Mouse (Mus musculus) heart, postnatal 14 days (tissue): ENCODE measurements around the gene Myo7a. TPM values are rescaled to one million over a fixed set of nuclear protein-coding genes. Genes with fewer than 3 reads are reported as not detected.

Source experiments
- DNase-seq, 2 experiments: peaks; one replicate each; pipeline ENCODE4 v3.0.0; 2021 to 2022
- intact Hi-C: fragments of 180-260 bp; cut with DNase I; formaldehyde crosslinking; loops from one replicate; pipeline ENCODE4 v1.15.1; 2025
- long read RNA-seq, 2 experiments: library from polyadenylated mRNA; stranded (forward); transcript quantifications; one replicate each; pipeline ENCODE4 v2.0.0; 2021
- total RNA-seq, 2 experiments: library from RNA; stranded (reverse); gene quantifications; 2 replicates each; pipeline ENCODE4 v1.2.3; 2021

The Myo7a gene
- 1 to 10 TPM; 5.4 to 6.3 TPM for total RNA-seq
- long read RNA-seq, experiment 1, partial matches to known transcripts, result 5 of 5 reads
- long read RNA-seq, experiment 1, other reads (novel, unspliced or antisense), result 0 of 5 reads
- long read RNA-seq, experiment 2, partial matches to known transcripts, result 4 of 6 reads
- long read RNA-seq, experiment 2, other reads (novel, unspliced or antisense), result 2 of 6 reads

DNA sequence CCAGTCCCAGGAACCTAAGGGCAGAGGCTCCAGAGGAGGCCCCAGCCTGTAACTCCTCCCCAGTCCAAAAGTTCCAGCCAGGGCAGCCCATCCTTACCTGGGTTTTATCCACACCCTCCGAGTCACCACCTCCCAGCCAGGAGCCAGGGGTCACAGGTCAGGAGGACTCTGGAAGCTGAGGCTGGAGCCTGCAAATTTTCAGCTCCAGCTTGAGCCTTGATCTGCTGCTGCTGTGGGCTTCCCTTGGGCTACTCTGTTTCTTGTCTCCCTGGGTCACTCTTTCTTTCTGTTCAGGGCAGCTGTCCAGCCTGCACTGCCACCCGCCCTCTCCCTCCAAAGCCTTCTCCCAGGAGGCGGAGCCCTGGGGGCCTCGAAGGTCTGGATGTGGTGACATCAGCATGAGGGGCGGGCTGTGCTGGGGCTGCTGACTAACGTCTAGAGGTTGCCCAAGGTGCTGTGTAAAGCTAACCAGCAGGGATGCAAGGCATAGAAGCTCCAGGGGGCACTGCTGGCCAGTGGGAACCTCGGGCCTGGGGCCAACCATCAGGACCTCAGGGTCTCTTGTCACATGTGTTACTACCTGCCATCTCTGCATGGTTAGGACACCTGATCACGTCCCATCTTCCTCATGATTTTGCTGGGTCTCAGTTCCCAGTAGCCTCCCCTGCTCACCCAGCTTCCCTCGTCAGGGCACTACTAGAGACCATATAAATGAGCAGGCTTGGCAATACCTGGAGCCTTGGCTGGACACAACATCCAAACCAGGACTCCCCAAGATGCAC lies at the start of gene Myo7a:
TSS of gene Myo7a (minus strand) at position 346 of the 782 bp plus-strand sequence.
- intact Hi-C loops, result loop anchor here (1.0 to 2.0 kb wide), 2 partner anchors 15 to 373 kb away; no protein-coding TSS in a partner anchor
- peak in 1 of 2 experiments; percentile 29 for DNase-seq

DNA sequence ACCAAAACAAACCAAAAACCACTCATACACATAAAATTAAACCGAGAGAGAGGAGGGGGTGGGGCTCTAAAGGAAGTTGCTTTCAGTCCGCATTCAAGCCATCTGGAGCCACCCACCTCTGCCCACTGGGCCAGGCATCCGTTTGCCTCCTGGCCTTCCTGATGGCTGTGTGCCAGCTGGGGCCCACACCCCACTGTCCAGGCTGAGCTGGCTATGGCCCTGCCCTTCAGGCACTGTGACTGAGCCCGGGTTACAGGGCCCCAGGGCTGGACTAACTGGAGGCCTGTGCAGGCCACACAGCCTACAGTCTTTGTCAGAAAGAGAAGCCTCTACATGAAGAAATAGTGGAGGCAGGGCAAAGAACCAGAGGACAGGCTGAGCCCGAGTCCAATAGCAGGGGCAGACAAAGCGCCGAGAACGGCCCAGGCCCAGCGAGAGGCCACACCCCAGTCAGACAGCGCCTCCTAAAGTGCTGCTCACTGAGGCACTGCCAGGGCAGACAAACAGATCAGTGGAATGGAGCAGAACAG lies 45.7 kb upstream of the Myo7a start:
- intact Hi-C loops, result no loop called here
- DNase-seq, result peak in 1 of 2 experiments; percentile 22

DNA sequence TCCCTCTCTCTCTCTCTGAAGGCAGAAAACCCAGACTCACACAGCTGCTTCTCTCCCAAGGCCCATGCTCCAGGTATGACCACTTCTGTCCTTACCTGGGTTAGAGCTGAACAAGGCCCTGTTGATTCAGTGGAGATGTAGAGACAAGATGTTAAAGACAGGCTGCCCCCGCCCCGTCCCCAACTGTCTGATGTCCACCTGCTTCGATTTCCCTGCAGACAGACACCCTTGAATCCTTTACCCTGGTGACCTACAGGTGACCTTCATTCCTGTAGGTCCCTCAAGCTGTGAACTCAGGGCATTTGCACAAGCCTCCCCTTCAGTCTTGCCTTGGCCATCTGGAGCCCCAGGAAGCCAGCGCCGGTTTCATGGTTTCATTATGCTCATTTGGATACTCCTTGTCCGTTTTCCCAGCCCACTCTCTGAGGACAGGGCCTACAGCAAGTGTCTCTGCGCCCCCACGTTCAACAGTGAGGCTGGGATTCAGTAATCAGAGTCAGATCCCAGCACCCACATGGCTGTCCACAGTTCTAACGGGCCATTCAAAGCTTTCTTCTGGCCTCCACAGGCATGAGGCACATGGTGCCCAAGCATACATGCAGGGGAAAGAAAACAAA lies 45.2 kb upstream of the Myo7a start:
- intact Hi-C loops, result no loop called here
- no peak for DNase-seq

DNA sequence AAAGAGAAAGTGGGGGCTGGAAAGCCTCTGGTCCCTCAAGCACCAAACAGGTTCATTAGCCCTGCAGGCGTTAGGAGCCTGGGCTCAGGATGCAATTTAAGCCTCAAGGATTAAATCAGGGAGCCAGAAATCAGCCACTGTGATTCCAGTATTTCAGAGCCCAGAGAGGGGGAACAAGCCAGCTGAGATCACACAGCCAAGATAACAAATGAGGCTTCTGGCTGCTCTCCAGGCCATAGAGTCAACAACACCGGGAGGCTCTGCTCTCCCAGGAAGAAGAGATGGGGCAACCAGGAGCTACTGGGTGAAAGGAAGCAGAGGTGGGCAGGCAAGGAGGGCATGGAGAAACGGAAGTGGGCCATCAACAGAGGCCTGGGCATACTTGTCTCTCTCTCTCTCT lies 44.4 kb upstream of the Myo7a start:
- intact Hi-C loops, result no loop called here
- no peak for DNase-seq

DNA sequence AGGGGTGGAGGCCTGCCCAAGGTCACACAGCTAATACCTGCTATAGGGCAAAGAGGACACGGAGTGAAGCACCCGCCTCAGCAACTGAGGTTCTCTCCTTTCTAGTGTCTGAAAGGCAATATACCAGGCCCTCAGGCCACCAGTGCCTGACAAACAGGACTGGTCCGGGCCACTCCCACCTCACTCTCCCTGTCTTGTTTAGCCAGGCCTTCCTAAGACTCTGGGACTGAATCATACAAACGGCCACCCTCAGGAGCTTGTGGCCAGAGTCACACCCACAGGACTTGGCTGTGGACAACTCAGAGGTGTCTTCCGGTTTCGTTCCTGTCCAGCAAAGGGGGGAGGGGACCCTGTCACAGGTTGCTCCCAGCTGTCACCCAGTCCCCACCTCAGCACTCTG lies 42.9 kb upstream of the Myo7a start:
- no peak for DNase-seq
- intact Hi-C loops, result no loop called here

DNA sequence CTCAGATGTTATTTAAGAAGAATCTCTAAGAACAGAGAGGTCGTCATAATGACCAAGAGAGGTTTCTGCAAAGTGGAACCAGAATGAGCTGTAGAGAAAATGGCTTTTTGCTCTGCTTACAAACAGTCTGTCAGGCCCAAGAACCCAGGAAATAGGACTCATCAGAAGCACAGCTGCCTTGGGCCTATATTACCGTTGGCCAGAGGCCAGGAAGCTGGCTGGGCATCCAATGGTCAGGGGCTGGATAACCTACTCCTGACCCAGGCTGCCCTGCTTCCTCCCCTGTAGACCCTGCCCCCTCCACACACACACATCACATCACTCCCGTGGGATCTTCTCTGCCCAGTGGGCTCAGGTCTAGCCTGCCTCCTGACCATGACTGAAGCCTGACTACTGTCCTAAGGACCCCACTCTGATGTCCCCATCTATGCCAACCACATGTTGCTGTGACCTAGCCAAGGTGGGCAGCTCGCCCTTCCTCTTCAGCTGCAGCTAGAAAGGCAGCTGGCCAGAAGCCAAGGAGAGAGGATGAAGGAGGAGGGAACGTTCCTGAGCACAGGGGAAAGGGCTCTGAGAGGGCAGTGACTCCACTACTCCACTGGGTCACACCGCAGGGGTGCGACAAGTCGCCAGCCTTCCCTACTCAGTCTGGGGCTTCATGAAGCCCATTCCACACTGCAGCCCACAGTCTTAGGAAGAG lies 40.9 kb upstream of the Myo7a start:
- intact Hi-C loops, result no loop called here
- DNase-seq, result peak in 1 of 2 experiments; percentile 46

DNA sequence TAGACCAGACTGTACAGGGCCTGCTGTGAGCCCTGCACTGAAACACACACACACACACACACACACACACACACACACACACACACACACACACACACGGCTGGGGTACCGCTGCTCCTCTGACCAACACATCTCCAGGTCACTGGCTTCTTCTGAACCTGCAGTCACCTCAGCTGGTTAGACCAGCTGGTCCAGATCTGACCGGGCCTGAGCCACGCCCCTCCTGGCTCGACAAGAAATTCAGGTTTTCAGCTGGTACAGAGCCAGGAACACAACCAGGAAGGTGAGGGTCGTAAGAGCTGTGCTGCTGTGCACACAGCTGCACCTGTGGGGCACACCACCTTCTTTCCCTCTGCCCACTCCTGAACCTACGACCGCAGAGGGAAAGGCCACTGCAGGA lies 39.2 kb upstream of the Myo7a start:
- no peak for DNase-seq
- intact Hi-C loops, result no loop called here

DNA sequence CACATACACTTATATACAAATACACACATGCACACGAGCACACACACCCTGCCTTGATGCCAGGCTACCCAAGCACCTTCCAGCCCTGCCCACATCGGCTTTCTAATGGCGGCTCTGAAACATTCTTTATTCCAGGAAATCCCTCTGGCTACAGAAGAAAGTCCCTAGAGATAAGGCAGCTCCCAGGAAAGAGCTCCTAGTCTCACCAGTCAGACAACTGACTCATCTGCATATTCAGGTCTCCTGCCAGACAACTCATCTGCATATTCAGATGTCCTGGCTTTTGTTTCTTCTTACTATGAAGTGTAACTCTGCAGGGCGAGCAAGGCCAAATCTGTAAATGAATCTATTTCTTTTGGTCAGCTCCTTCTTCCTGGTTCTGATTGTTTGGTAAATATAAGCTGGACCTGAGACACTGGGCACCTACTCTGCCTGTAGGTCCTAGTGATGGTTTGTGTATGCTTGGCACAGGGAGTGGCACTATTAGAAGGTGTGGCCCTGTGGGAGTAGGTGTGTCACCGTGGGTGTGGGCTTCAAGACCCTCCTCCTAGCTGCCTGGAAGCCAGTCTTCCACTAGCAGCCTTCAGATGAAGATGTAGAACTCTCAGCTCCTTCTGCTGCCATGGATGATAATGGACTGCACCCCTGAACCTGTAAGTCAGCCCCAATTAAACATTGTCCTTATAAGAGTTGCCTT lies 38.5 kb upstream of the Myo7a start:
- DNase-seq, result no peak
- intact Hi-C loops, result no loop called here

DNA sequence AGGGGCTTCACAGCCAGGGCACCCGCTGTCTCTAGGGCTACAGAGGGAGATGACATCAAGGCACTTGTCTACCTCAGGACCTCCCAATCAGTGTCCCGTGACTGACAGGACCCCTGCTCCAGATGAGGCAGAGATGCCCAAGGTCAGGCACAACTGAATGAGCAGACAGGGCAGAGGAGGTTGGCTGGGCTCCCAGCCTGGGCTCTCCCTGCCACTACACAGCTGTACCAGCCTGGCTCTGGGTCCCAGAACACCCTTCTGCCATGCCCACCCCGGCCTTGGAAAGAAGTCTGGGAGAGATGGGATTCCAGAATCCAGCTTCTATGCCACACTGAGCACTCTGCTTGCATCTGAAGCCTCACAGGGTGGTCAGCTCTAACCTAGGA lies 36.9 kb upstream of the Myo7a start:
- no peak for DNase-seq
- intact Hi-C loops, result no loop called here

DNA sequence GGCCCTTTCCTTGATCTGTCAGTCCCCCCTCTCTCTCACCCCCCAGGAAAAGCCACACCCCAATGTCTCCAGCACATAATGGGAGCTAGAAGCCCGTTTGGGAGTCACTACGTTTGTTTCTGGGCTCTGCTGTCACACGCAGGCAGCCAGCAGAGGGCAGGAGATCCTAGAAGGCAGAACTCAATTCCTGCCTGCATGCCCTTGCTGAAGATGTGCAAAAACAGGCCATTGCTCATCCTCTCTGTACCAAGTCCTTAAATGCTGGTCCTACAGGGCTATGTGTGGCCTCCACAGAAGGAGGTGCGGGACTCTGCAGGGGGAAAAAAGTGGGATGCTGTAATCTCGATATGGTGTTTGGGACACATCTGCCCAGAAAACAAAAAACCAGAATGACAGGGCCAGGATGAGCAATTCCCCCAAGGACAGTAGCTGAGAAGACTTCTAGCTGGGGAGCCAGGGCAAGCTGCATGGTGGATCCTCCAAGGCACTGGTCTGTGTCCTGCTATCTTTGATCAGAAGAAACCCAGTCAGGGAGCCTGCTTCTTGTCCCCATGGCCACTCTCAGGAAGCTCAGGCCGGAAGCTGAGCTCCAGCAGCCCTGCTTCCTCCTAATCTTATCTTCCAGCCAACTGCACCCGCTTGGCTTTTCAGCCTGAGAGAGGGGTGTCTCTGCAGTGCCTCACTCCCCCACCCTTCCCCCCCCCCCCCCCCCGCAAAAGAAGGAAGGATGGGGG lies 36.4 kb upstream of the Myo7a start:
- intact Hi-C loops, result loop anchor here (1.0 to 2.0 kb wide), 2 partner anchors 37 to 185 kb away; no protein-coding TSS in a partner anchor
- DNase-seq, result peak; percentile 75 to 83

DNA sequence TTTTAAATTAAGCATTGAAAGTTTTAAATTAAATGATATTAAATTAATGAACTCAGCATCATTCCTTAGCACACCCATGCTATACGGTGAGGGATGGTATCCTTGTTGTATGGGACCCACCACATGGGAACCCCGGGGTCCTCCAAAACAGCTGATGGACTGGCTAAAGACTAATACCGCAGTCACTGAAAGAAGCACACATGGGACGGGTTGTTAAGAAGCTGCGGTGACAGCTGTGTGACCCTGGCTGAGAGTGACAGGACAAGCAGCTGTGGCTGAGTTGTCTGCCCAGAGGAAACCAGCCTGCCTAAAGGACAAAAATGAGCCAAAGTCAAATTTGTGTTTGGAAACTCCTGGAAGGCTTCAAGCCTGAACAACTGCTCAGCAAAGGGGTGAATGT lies 34.6 kb upstream of the Myo7a start:
- DNase-seq, result no peak
- intact Hi-C loops, result loop anchor here (2.0 kb wide), 1 partner anchor 187 kb away; no protein-coding TSS in a partner anchor

DNA sequence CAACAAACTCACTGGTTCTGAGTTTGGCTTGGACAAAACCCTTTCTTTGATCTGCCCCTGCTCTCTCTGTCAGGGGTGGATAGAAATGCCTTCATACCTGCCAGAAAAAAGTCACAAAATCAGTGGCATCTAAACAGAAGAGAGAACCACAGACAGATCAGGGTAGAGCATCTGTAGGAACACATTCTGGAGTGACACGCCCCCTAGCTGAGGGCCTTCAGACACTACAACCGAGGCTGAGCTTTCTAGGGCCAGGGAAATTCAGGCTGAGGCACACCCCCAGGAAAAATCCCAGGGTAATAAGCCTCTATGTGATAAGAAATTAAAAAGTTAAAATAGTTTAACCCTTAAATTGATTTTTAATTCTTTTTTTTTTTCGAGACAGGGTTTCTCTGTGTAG lies 34.0 kb upstream of the Myo7a start:
- intact Hi-C loops, result no loop called here
- DNase-seq, result no peak

DNA sequence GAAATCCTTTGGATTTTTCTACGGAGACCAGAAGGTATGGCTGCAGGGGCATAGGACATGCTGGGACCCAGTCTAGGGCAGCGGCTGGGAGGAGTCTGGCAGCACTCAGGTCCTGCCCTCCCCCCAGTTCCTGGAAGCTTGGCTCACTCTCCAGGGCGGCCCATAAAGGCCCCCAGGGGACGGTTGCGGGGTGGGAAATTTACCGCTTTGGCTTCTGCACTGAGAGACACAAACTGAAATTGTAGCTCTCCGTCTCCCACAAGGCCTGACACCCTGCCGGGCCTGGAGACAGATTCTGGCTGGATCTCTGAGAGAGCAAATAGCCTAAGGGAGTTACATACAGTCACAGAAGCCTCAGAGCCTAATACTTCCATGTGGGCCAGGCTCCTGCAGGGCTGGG lies 33.1 kb upstream of the Myo7a start:
- DNase-seq, result peak; percentile 21 to 24
- intact Hi-C loops, result no loop called here

DNA sequence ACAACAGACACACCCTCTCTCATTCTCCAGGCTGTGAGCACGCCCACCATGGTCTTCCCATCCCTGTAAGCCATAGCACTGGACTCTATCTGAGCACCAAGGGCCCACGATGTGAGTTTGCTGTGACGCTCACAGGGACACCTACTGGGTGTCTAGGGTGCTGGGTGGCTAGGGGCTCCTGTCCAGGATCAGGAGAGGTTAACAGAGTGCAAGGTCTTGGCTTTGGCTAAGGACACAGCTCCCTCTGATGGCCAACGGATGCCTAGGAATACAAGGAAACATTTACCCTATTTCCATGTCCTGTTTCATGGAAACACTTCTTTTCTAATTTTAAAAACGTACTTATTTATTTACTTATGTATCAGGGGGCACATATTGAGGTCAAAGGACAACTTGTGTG lies 31.2 kb upstream of the Myo7a start:
- no peak for DNase-seq
- intact Hi-C loops, result no loop called here

DNA sequence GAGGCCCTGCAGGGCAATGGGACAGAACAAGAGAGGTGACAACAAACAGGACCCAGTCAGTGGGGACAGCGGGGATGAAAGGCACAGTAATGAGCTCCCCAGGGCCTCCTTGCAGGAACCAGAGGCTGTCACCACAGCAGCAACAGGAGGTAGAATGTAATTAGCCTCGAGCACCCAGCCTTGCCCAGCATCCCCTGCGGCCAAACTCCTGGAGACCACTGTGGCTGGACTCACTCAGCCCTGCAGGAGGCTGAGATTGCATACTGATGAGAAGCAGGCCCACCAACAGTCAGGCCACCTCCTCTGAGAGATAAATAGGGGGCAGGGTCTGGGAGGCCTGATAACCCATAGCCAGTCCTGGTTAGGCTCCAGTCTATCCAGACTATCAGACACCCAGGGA lies 30.5 kb upstream of the Myo7a start:
- intact Hi-C loops, result no loop called here
- DNase-seq, result no peak

DNA sequence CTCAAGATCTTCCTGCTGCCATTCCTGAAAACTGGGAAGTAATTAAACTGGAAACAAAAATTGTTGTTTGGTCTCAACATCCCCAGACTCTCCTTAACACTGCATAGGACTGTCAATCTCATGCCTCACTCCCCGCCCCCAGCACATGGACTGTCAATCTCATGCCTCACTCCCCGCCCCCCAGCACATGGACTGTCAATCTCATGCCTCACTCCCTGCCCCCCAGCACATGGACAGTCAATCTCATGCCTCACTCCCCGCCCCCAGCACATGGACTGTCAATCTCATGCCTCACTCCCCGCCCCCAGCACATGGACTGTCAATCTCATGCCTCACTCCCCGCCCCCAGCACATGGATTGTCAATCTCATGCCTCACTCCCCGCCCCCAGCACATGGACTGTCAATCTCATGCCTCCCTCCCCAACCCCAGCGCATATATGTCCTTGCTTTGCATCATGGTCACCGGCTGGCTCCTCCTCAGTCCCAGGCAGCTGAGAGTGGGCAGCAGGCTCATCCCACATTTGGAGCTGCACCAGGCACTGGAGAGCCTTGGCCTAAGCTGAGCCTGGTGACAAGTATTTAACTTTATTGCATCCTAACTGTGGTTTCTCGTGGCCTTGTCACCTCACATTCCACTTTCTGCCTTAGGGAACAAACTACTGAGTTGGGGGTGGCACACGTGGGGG lies 29.5 kb upstream of the Myo7a start:
- no peak for DNase-seq
- intact Hi-C loops, result no loop called here

DNA sequence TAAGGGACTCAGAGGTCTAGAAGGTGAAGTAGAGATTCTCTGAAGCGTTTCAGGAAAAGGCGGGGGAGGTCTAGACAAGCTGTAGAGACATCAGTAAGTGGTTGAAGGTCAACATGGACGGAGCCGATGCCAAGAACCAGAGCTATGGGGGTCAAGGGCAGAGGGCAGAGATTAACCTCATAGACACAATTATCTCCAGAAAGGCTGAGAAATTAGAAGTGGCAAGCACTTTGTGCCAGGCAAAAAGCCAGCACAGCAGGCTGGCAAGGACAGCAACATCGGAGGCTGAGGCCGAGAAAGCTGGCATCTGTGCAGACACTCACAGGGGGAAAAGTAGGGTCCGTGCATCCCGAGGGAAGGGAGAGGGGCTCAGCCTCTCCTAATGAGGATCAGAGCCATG lies 28.4 kb upstream of the Myo7a start:
- no peak for DNase-seq
- intact Hi-C loops, result no loop called here

DNA sequence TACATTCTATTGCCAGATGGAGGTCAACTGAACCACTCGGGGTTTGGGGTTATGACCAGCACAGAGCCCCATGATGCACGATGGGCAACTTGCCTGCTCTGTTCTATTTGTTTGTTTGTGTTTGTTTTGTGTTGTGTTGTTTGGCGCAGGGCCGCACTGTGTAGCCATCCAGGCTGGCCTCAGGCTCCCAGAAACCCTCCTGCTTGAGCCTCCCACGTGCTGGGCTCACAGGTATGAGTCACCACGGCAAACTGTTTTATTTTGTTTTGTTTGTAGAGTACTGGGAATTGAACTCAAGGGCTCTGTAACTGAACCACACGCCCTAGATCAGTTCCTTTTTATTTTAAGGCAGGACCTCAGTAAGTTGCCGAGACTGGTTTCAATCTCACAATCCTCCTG lies 27.1 kb upstream of the Myo7a start:
- no peak for DNase-seq
- intact Hi-C loops, result no loop called here

DNA sequence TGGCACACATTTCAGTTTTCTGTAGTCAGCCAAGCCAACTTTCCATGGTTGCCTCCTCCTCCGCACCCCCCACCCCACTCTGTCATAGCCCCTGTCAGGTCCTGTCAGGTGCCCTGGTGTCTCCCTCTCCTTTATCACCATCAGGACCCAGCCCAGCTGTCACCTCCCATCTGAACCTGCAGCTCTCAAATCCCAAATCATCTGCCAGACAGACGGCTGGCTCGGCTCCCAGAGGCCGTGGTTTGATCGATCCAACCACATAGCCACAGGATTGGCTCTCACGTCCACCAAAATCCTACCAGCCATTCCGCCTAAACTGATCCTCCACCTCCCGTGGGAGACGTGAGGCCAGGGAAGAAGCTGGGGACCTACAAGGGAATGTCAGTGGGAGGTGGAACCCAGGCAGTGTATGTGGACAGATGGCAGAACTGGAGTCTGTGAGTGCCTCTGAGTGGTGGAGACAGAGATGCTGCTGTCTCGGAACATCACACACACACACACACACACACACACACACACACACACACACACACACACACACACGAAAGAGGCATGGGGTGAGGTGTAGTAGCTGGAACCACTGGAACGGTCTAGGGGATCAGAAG lies 26.6 kb upstream of the Myo7a start:
- intact Hi-C loops, result no loop called here
- DNase-seq, result no peak
